Mouse (Mus musculus): ENCODE measurements around the gene St3gal6.

DNA sequence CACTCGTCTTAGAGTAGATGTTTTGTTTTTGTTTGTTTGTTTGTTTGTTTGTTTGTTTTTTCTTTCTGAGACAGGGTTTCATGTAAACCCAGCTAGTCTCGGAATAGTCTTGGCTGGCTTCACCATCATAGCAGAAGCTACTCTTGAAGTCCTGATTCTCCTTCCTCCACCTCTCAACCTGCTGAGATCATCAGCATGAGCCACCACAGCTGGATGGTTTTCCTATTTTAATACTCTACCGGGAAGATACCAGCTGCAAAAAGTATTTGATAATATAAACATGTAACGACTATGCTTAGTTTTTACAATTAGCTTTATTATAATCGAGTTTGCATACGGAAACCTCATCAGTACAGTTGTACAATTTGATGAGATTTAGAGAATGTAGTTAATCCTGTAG, 21.5 kb downstream of the St3gal6 start:
- TF ChIP-seq POLR2A (IDR thresholded peaks at IDR 0.05; ENCODE audit: borderline replicate concordance, control insufficient read depth, low read depth, low read length) (no peak), CTCF (IDR thresholded peaks at IDR 0.05; ENCODE audit: control insufficient read depth, insufficient read depth, low read length) (no peak)

Measured in bone marrow, adult 2 months (tissue).